Mouse (Mus musculus): Measurements from ENCODE around the gene Cd5l. TPM values are rescaled to one million over a fixed set of nuclear protein-coding genes. Genes with fewer than 3 reads are reported as not detected.
"Not testable (repeated sequence)": the region's sequence is repeated elsewhere in the genome, so short reads cannot be mapped to it uniquely, and the experiment has no call there.

Cd5l gene
- total RNA-seq, 2 experiments from 2014 or later: not detected

GRCm38 (mm10) chr3:87377719-87378118 is 20.0 kb downstream of the Cd5l start:
- no peak for TF ChIP-seq CTCF (IDR thresholded peaks at IDR 0.05)
- intact Hi-C loops (cut with DNase I): no loop called here
- H3K4me3 ChIP-seq: no peak overlapping the region
- H3K27ac ChIP-seq: no peak overlapping the region
- no peak for DNase-seq (ENCODE audit: extremely low spot score in 1 of 2, low spot score in 2 of 2)

GRCm38 (mm10) chr3:87379641-87380315 is 22.1 kb downstream of the Cd5l start:
- H3K4me3 ChIP-seq; DNase-seq (ENCODE audit: extremely low spot score in 1 of 2, low spot score in 2 of 2); intact Hi-C loops (cut with DNase I); H3K27ac ChIP-seq: not testable (repeated sequence)

- no peak for DNase-seq (ENCODE audit: extremely low spot score in 1 of 2, low spot score in 2 of 2)
- Histone ChIP-seq H3K4me3 (no peak overlapping the region), H3K27ac (no peak overlapping the region)
- TF ChIP-seq CTCF (IDR thresholded peaks at IDR 0.05): no peak
- intact Hi-C loops (cut with DNase I): no loop called here
These were observed 24.4 kb downstream of the Cd5l start for GRCm38 (mm10) chr3:87381806-87382712.

- H3K27ac ChIP-seq: no peak overlapping the region
- no peak overlapping the region for H3K4me3 ChIP-seq
- DNase-seq (ENCODE audit: extremely low spot score in 1 of 2, low spot score in 2 of 2): no peak
- intact Hi-C loops (cut with DNase I): no loop called here
- no peak for TF ChIP-seq CTCF (IDR thresholded peaks at IDR 0.05)
These were observed 25.6 kb downstream of the Cd5l start for GRCm38 (mm10) chr3:87383308-87383707.

GRCm38 (mm10) chr3:87385105-87385504 is 27.4 kb downstream of the Cd5l start:
- intact Hi-C loops (cut with DNase I): no loop called here
- no peak for TF ChIP-seq CTCF (IDR thresholded peaks at IDR 0.05)
- no peak for DNase-seq (ENCODE audit: extremely low spot score in 1 of 2, low spot score in 2 of 2)

GRCm38 (mm10) chr3:87390935-87391334 is 33.3 kb downstream of the Cd5l start:
- intact Hi-C loops (cut with DNase I): no loop called here
- H3K4me3 ChIP-seq: no peak overlapping the region
- H3K27ac ChIP-seq: no peak overlapping the region
- no peak for TF ChIP-seq CTCF (IDR thresholded peaks at IDR 0.05)
- no peak for DNase-seq (ENCODE audit: extremely low spot score in 1 of 2, low spot score in 2 of 2)

More at GRCm38 (mm10) chr3:87385105-87385504, 27.4 kb downstream of the Cd5l start:
- H3K27ac ChIP-seq: no peak overlapping the region
- no peak overlapping the region for H3K4me3 ChIP-seq

- no peak for TF ChIP-seq CTCF (IDR thresholded peaks at IDR 0.05)
- Histone ChIP-seq H3K27ac (no peak overlapping the region), H3K4me3 (no peak overlapping the region)
- intact Hi-C loops (cut with DNase I): no loop called here
- DNase-seq (ENCODE audit: extremely low spot score in 1 of 2, low spot score in 2 of 2): no peak
These were observed 41.1 kb downstream of the Cd5l start for GRCm38 (mm10) chr3:87398809-87399208.

GRCm38 (mm10) chr3:87399906-87400305 is 42.2 kb downstream of the Cd5l start:
- Histone ChIP-seq H3K4me3 (no peak overlapping the region), H3K27ac (no peak overlapping the region)
- TF ChIP-seq CTCF (IDR thresholded peaks at IDR 0.05): no peak
- intact Hi-C loops (cut with DNase I): loop anchor here (10.0 kb wide), 1 partner anchor 155 kb away; no protein-coding TSS in a partner anchor
- no peak for DNase-seq (ENCODE audit: extremely low spot score in 1 of 2, low spot score in 2 of 2)

- Histone ChIP-seq H3K27ac (no peak overlapping the region), H3K4me3 (no peak overlapping the region)
- DNase-seq (ENCODE audit: extremely low spot score in 1 of 2, low spot score in 2 of 2): no peak
- no peak for TF ChIP-seq CTCF (IDR thresholded peaks at IDR 0.05)
- intact Hi-C loops (cut with DNase I): loop anchor here (10.0 kb wide), 1 partner anchor 157 kb away; no protein-coding TSS in a partner anchor
These were observed 43.6 kb downstream of the Cd5l start for GRCm38 (mm10) chr3:87401321-87401720.

GRCm38 (mm10) chr3:87408171-87408570 is 50.5 kb downstream of the Cd5l start:
- H3K27ac ChIP-seq: no peak overlapping the region
- intact Hi-C loops (cut with DNase I): loop anchor here (5.0 to 10.0 kb wide), 2 partner anchors 86 to 163 kb away; no protein-coding TSS in a partner anchor
- H3K4me3 ChIP-seq: no peak overlapping the region
- TF ChIP-seq CTCF (IDR thresholded peaks at IDR 0.05): peak; percentile 48
- DNase-seq (ENCODE audit: extremely low spot score in 1 of 2, low spot score in 2 of 2): no peak

GRCm38 (mm10) chr3:87409196-87409935 is 51.7 kb downstream of the Cd5l start:
- DNase-seq (ENCODE audit: extremely low spot score in 1 of 2, low spot score in 2 of 2): no peak
- H3K27ac ChIP-seq: no peak overlapping the region
- no peak for TF ChIP-seq CTCF (IDR thresholded peaks at IDR 0.05)
- no peak overlapping the region for H3K4me3 ChIP-seq
- intact Hi-C loops (cut with DNase I): loop anchor here (5.0 to 10.0 kb wide), 2 partner anchors 87 to 165 kb away; no protein-coding TSS in a partner anchor

Data from left cerebral cortex, adult 2 months (tissue).